Mouse (Mus musculus) intestine, postnatal 0 days (tissue): ENCODE data around the gene Lysmd1. TPM values are rescaled to one million over a fixed set of nuclear protein-coding genes. Genes with fewer than 3 reads are reported as not detected.
"Not testable (repeated sequence)": the region's sequence is repeated elsewhere in the genome, so short reads cannot be mapped to it uniquely, and the experiment has no call there.

ENCODE experiments used
- ATAC-seq: fragments of 200-750 bp; cut with Nextera tagmentation; 2 replicates; pipeline ENCODE4 v1.8.0; 2017; ENCODE audit warnings: mild to moderate bottlenecking, moderate TSS enrichment, moderate library complexity
- H3K27ac ChIP-seq: fragments of 300-500 bp; sonication (generic); 2 replicates; pipeline ENCODE4 v1.5.1; 2014; ENCODE audit warnings: mild to moderate bottlenecking, low read depth, low read length, moderate library complexity
- H3K27me3 ChIP-seq: fragments of 300-500 bp; sonication (generic); replicated peaks from 2 replicates; pipeline ENCODE4 v1.6.1; 2014; ENCODE audit warnings: low read length, mixed read lengths; ENCODE audit not compliant: control insufficient read depth, insufficient read depth
- H3K36me3 ChIP-seq: fragments of 300-500 bp; sonication (generic); 2 replicates; pipeline ENCODE4 v1.6.1; 2014; ENCODE audit warnings: mild to moderate bottlenecking, moderate library complexity; ENCODE audit not compliant: control insufficient read depth, insufficient read depth
- H3K4me1 ChIP-seq: fragments of 300-500 bp; sonication (generic); replicated peaks from 2 replicates; pipeline ENCODE4 v1.6.1; 2014; ENCODE audit warnings: antibody characterized with exemption, low read length, mixed read lengths; ENCODE audit not compliant: control insufficient read depth, insufficient read depth
- H3K4me2 ChIP-seq: fragments of 300-500 bp; sonication (generic); replicated peaks from 2 replicates; pipeline ENCODE4 v1.6.1; 2014; ENCODE audit warnings: low read depth, mild to moderate bottlenecking, moderate library complexity
- H3K4me3 ChIP-seq: fragments of 300-500 bp; sonication (generic); 2 replicates; pipeline ENCODE4 v1.5.1; 2014; ENCODE audit warnings: low read depth, low read length
- H3K9ac ChIP-seq: fragments of 300-500 bp; sonication (generic); 2 replicates; pipeline ENCODE4 v1.6.1; 2014; ENCODE audit warnings: mild to moderate bottlenecking, low read depth, low read length
- H3K9me3 ChIP-seq: fragments of 300-500 bp; sonication (generic); 2 replicates; pipeline ENCODE4 v1.6.1; 2016; ENCODE audit warnings: mixed run types; ENCODE audit not compliant: control insufficient read depth
- CTCF ChIP-seq: sonication (generic); IDR thresholded peaks from 2 replicates; pipeline ENCODE4 v1.5.1; 2016; ENCODE audit warnings: low read depth, mild to moderate bottlenecking, control low read depth, antibody characterized with exemption, moderate library complexity
- WGBS: fragments of 180-500 bp; shearing (Covaris S2); extraction: QIAGEN DNeasy Blood & Tissue Kit; methylation state at CpG from one replicate; pipeline ENCODE4 v1.1.7; 2014; 5-methylcytosine and 5-hydroxymethylcytosine counted together
- polyA plus RNA-seq: library from polyadenylated mRNA; unstranded; fragments of >200 nt; fragmentation: Nextera tagmentation; extraction: Ambion mirVana; gene quantifications from 2 replicates; pipeline ENCODE4 v1.2.1, GENCODE M21; 2015

Lysmd1 gene
- 7.1 and 7.5 TPM in 2 replicates for polyA plus RNA-seq

GRCm38 (mm10) chr3:95133680-95134101, at the start of gene Lysmd1, which contains the start of gene Scnm1:
Gene Lysmd1 (plus strand): TSS chr3:95134088.
Gene Scnm1 (minus strand): TSS chr3:95134011.
- peaks cover 24% of the 10 kb centered on the region for H3K36me3 ChIP-seq
- ATAC-seq: peak; percentile 91
- H3K4me1 ChIP-seq: peaks cover 7% of the 10 kb centered on the region; the same call in 1 of the 2 replicates
- H3K4me2 ChIP-seq: peak within 1 kb of the TSS; percentile 86
- H3K27me3 ChIP-seq: no peaks in the 10 kb centered on the region
- peak within 1 kb of the TSS; percentile 72 for H3K4me3 ChIP-seq
- H3K9me3 ChIP-seq: no peaks in the 10 kb centered on the region
- H3K9ac ChIP-seq: peak within 1 kb of the TSS; percentile 75
- under 1% methylated on average over 20 of the region's 20 CpGs for WGBS
- peak within 1 kb of the TSS; percentile 46; the same call in 1 of the 2 replicates for H3K27ac ChIP-seq
- TF ChIP-seq CTCF: peak; percentile 55

GRCm38 (mm10) chr3:95088071-95088470, 45.8 kb upstream of the Lysmd1 start:
- H3K4me2 ChIP-seq: no peak overlapping the region
- WGBS: 97% methylated on average over 1 of the region's 1 CpGs
- no peaks in the 10 kb centered on the region for H3K27me3 ChIP-seq

GRCm38 (mm10) chr3:95100854-95101253, 33.0 kb upstream of the Lysmd1 start:
- TF ChIP-seq CTCF: no peak
- no peak overlapping the region for H3K27ac ChIP-seq
- no peaks in the 10 kb centered on the region for H3K9me3 ChIP-seq
- no peaks in the 10 kb centered on the region for H3K4me1 ChIP-seq
- no peak overlapping the region for H3K4me3 ChIP-seq
- no peak overlapping the region for H3K4me2 ChIP-seq
- H3K9ac ChIP-seq: no peak overlapping the region
- H3K27me3 ChIP-seq: no peaks in the 10 kb centered on the region
- ATAC-seq: no peak
- H3K36me3 ChIP-seq: peaks cover 7% of the 10 kb centered on the region
- WGBS: 35% methylated on average over 2 of the region's 2 CpGs

More at GRCm38 (mm10) chr3:95088071-95088470, 45.8 kb upstream of the Lysmd1 start:
- H3K27ac ChIP-seq: no peak overlapping the region
- H3K4me1 ChIP-seq: no peaks in the 10 kb centered on the region
- H3K9me3 ChIP-seq: no peaks in the 10 kb centered on the region
- no peak for TF ChIP-seq CTCF
- no peak for ATAC-seq
- peaks cover 4% of the 10 kb centered on the region; the same call in 1 of the 2 replicates for H3K36me3 ChIP-seq
- no peak overlapping the region for H3K9ac ChIP-seq
- H3K4me3 ChIP-seq: no peak overlapping the region

DNA sequence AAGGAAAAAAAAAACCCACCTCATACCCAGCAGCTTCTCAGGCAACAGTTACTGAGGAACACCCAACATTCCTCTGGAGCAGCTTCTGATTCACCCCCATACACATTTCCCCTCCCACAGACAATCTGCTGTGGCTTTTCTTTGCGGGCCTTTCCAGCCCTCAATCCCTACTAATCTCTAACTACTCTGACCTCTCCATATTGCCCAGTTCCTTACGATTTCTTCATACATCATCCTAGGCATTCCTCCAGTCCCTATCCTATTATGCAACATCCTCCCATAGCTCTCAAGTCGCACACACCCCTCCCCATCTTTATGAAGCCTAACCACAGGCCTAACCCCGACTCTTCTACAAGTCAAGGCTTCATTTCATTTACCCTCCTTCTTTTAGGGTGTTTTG, 28.8 kb upstream of the Lysmd1 start:
- no peak for TF ChIP-seq CTCF
- Histone ChIP-seq H3K4me1 (no peaks in the 10 kb centered on the region), H3K4me2 (peak overlapping the region; percentile 72), H3K9ac (peak overlapping the region; percentile 85; the same call in 1 of the 2 replicates), H3K4me3 (peak overlapping the region; percentile 86), H3K27me3 (no peaks in the 10 kb centered on the region), H3K36me3 (no peaks in the 10 kb centered on the region; the same call in none of the 2 replicates), H3K27ac (0 out of 2 replicates have a peak overlapping the region, but pooled peaks have one; percentile 5), H3K9me3 (no peaks in the 10 kb centered on the region)
- 24% methylated on average over 4 of the region's 4 CpGs for WGBS
- ATAC-seq: no peak

DNA sequence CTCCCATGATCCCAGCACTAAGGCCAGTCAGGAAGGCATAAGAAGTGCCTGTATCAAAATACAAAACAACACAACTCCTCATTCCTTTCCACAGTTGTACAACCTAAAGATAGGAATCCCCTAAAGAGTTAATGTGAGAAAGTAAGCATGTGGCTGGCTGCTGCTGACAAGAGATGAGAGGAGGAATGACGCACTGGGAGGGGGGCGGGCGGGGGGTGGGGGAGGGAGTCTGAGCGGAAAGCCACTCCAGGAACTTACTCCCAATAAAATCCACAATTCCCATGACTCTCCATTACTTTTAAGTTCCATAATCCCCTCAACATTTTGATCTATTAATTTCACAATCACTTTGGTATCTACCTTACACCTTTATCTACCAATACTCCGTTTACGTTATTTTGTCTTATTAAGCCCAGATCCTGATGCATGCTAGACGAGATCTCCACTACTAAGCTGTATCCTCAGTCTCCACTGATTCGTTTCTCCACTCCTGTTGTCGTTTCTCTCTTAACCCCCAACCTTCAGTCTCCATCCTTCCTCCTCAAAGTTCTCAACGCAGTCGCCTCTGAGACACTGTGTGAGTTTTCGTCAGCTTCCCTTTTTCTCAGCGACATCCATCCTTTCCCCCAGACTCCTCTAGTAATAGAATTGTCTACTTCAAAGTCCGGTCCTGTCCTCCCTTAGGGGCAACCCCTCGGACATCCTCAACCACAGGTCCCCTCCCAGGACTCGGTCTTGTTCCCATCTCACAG, 28.1 kb upstream of the Lysmd1 start:
- ATAC-seq: no peak
- Histone ChIP-seq H3K4me1 (no peaks in the 10 kb centered on the region), H3K9ac (peak overlapping the region; percentile 85), H3K36me3 (no peaks in the 10 kb centered on the region; the same call in none of the 2 replicates), H3K27ac (peak overlapping the region; percentile 87), H3K27me3 (no peaks in the 10 kb centered on the region), H3K9me3 (no peaks in the 10 kb centered on the region), H3K4me3 (peak overlapping the region; percentile 86), H3K4me2 (peak overlapping the region; percentile 72)
- under 1% methylated on average over 16 of the region's 16 CpGs for WGBS
- TF ChIP-seq CTCF: no peak

- no peaks in the 10 kb centered on the region for H3K4me1 ChIP-seq
- peak within 1 kb of the TSS; percentile 72 for H3K4me2 ChIP-seq
- H3K27me3 ChIP-seq: no peaks in the 10 kb centered on the region
- no peaks in the 10 kb centered on the region; the same call in none of the 2 replicates for H3K36me3 ChIP-seq
- H3K9me3 ChIP-seq: no peaks in the 10 kb centered on the region
- TF ChIP-seq CTCF: no peak
- peak; percentile 92 for ATAC-seq
- under 1% methylated on average over 51 of the region's 51 CpGs for WGBS
- H3K4me3 ChIP-seq: peak within 1 kb of the TSS; percentile 86
- H3K9ac ChIP-seq: peak within 1 kb of the TSS; percentile 85
- H3K27ac ChIP-seq: peak within 1 kb of the TSS; percentile 87
Measured at GRCm38 (mm10) chr3:95106338-95107117, 27.4 kb upstream of the Lysmd1 start, which contains the start of gene Pip5k1a. Gene Pip5k1a (minus strand): TSS chr3:95106930.

GRCm38 (mm10) chr3:95107308-95107707, 26.6 kb upstream of the Lysmd1 start:
- not testable (repeated sequence) for H3K4me1 ChIP-seq, H3K9me3 ChIP-seq, H3K9ac ChIP-seq, H3K27me3 ChIP-seq, H3K36me3 ChIP-seq
- Histone ChIP-seq H3K4me2 (peak overlapping the region; percentile 72), H3K4me3 (peak overlapping the region; percentile 86), H3K27ac (peak overlapping the region; percentile 87; the same call in 1 of the 2 replicates)
- peak; percentile 71 for ATAC-seq
